Mouse (Mus musculus): ENCODE data around the gene Cpn1.
A peak's percentile ranks its signal among the peaks of the same experiment; 100 is the strongest.

The Cpn1 gene

GRCm38 (mm10) chr19:43938355-43938754, 48.0 kb downstream of the Cpn1 start:
- no peak for DNase-seq

- DNase-seq, result no peak
Observed at GRCm38 (mm10) chr19:43930926-43931325, 55.4 kb downstream of the Cpn1 start.

- DNase-seq, result no peak
Observed at GRCm38 (mm10) chr19:43930366-43930765, 56.0 kb downstream of the Cpn1 start.

- DNase-seq, result no peak
Observed at GRCm38 (mm10) chr19:43929869-43930268, 56.5 kb downstream of the Cpn1 start.

- DNase-seq, result no peak
Observed at GRCm38 (mm10) chr19:43927967-43928366, 58.4 kb downstream of the Cpn1 start.

- DNase-seq, result peak; percentile 19
Observed at GRCm38 (mm10) chr19:43927057-43927456, 59.3 kb downstream of the Cpn1 start.

GRCm38 (mm10) chr19:43926141-43926987, 60.0 kb downstream of the Cpn1 start:
- no peak for DNase-seq

- DNase-seq, result no peak
Observed at GRCm38 (mm10) chr19:43924361-43924760, 62.0 kb downstream of the Cpn1 start.

- DNase-seq, result no peak
Observed at GRCm38 (mm10) chr19:43922963-43923362, 63.4 kb downstream of the Cpn1 start.

GRCm38 (mm10) chr19:43921410-43921809, 64.9 kb downstream of the Cpn1 start:
- no peak for DNase-seq

GRCm38 (mm10) chr19:43920453-43921300, 65.7 kb downstream of the Cpn1 start:
- DNase-seq, result no peak

- no peak for DNase-seq
Observed at GRCm38 (mm10) chr19:43919841-43920240, 66.5 kb downstream of the Cpn1 start.

GRCm38 (mm10) chr19:43918834-43919233, 67.5 kb downstream of the Cpn1 start:
- DNase-seq, result no peak

- DNase-seq, result no peak
Observed at GRCm38 (mm10) chr19:43917763-43918162, 68.6 kb downstream of the Cpn1 start.

- DNase-seq, result no peak
Observed at GRCm38 (mm10) chr19:43917406-43917691, 69.0 kb downstream of the Cpn1 start.

- no peak for DNase-seq
Observed at GRCm38 (mm10) chr19:43916586-43917405, 69.6 kb downstream of the Cpn1 start.

GRCm38 (mm10) chr19:43915431-43915830, 70.9 kb downstream of the Cpn1 start:
- no peak for DNase-seq

GRCm38 (mm10) chr19:43914986-43915385, 71.4 kb downstream of the Cpn1 start:
- DNase-seq, result no peak

GRCm38 (mm10) chr19:43912775-43913486, 73.4 kb downstream of the Cpn1 start:
- DNase-seq, result no peak

- no peak for DNase-seq
Observed at GRCm38 (mm10) chr19:43906492-43906891, 79.9 kb downstream of the Cpn1 start.
